Mouse (Mus musculus) inflammation-experienced regulatory T-cells, adult 6 months (primary cell): Measurements from ENCODE around the gene Dnase2b. TPM values are rescaled to one million over a fixed set of nuclear protein-coding genes. Genes with fewer than 3 reads are reported as not detected.

Source experiments
- ATAC-seq: one replicate; pipeline ENCODE4 v1.8.0; 2017
- polyA plus RNA-seq, 3 experiments: library from polyadenylated mRNA; unstranded; fragments of 100-300 nt; shearing (Covaris generic); gene quantifications; one replicate each; pipeline ENCODE4 v1.2.1; 2017

Dnase2b gene
- polyA plus RNA-seq, 3 experiments from 2014 or later: not detected

DNA sequence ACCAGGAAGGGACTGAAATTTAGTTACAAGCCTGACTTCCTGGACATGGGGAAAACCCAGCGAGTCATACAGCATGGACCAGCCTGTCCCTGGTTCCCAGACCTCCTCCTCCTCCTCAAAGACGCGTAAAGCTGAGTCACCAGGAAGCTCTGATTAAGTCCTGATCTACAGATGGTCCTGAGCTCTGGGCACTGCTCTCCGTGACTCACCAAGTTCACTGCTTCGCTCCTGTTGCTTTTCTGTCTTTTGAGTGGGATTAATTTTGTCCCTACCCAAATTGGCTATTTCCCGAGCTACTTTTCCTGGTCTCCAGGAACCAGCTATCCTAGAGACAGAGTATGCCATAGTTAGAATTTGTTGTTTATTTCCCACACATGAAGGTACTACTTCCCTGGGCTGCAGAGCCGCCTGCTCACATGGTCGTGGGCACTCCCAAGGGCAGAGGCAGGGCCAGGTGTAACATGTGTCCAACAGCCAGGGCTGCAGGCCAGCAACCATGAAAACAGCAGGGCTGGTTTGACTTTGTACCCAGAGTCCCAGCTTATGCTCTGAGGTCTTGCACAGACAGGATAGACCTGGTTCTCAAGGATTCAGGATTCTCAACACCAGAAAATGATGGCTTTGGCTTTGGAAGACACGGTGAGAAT, 47.4 kb downstream of the Dnase2b start:
- ATAC-seq: no peak

DNA sequence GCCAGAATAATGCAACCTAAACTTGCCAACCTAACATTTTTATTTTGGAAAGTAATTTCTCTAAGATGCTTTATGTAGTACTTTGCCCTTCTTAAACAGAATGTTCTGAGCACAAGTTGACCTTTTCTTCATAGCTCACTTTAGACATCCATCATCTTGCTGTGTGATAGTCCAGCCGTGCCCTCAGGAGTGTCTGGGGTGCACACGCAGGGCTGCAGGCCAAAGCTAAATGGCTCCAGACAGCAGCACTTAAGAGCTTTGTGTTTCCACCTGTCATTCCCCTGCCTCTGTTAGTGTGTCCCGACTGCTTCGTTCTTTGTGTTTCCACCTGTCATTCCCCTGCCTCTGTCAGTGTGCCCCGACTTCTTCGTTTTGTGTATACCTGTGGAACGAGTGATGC, 48.0 kb downstream of the Dnase2b start:
- no peak for ATAC-seq

DNA sequence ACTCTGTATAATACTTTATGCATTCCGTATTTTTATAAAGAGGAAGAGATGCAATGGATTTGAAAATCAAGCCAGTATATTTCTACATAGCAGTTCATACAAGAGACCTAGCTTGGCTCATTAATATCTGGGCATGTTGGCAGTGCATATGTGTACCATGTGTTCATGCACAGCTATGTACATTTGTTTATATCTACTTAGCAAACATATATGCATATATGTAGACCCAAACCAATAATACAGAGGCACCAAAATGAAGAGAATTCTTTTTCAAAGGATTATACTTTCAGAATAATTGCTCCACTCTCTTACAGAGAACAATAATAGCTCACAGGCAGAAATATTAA, 50.4 kb downstream of the Dnase2b start:
- ATAC-seq: no peak

DNA sequence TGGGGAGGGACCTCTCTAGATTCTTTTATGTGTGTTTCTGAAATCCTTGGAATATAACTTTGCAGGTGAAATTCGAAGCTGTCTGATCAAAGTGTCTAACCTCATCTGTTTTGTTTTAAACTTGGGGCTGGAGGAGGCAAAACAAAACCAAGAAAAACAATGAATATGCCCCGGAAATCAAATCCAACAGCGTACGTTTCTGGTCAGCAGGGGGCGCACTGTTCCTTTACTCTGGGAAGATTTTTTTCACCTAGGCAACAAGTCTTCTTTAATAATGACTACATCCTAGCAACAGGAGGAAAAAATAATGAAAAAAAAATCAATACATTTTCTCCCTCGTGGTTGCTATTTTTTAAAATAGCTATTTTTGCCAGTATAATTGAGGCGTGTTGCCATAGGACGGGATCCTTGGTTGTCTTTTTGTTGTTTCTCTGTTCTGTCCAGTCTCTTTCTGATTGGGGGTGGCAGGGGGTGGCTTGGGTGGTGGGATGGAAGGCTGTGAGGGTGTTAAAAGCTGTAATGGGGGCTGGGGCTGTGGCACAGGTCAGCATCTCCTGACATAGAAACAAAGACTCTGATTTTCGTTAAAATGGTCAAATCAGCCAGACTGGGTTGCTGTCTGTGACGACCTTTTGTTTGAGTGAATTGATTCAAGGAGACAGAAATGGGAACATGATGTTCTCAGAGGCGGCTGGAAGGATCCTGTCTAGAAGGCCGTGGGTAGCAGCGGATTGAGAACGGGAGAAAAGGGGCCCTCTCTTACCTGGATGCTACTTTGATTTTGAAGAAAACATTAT, 50.9 kb downstream of the Dnase2b start:
- peak; percentile 88 for ATAC-seq

DNA sequence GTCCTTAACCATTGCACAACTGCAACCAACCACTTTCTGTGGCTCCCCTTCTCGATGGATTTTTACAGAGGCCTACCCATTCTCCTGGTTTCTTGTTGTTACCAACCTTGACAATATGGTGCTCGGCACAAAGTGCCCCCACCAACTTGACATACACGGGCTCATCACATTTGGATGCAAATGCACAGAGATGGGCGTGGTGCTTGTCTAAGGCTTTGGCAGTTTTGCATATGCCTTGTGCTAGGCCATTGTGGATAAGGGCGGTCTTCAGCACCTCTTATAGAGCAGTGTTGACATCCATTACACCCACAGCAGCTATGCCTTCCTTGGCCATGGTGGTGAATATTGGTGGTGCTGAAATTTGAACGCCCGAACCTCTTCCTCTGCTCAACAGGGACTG, 52.5 kb downstream of the Dnase2b start:
- no peak for ATAC-seq

DNA sequence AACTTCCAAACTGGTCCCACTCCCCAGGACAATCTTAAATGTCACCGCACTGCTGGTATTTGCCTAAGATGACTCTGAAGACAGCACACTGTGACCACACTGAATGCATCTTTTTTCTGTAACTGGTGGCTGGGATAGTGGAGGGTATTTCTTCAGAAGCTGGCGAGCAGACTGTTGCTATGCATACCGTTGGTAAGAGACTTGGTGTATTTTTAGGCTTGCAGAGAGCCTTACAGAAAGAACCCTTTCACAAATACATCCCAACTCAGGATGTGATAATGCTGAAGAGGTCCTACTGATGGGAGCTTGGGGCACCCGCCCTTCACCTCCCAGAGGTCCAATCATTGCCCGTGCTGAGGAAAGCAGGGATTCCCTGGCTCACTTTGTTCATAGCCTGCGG, 57.9 kb downstream of the Dnase2b start:
- no peak for ATAC-seq

DNA sequence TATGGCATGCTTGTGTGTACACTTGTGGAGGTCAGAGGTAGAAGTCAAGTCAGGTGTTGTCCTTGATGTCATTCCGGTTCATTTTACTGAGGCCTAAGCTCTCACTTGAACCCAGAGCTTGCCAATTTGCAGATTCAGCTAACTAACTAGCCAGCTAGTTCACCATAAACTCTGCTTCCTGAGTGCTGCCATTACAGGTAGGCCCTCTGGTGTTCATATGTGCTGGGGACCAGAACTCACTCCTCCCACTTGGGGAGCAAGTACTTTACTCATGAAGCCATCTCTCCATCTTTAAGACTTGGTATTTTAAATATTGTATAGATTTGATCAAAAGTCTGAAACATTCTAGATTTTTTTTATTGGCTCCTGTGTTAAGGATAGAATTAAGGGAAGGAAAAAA, 58.8 kb downstream of the Dnase2b start:
- ATAC-seq: no peak

DNA sequence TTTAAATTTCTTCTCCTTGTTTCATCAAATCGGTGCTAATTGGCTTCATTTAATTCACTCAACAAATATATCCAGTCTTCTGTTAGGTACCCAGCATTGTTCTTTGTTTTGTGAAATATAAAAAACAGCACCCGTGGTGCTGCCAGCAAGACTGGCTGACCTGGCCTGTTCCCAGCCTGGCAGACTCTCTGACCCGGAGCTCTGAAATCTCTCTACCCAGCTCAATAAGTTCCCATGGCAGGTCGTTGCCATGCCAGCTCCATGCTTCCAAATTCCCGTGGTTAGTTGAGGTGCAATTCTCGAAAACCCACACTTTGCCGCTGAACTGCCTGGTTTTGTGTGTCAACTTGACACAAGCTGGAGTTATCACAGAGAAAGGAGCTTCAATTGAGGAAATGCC, 60.6 kb downstream of the Dnase2b start:
- ATAC-seq: no peak

DNA sequence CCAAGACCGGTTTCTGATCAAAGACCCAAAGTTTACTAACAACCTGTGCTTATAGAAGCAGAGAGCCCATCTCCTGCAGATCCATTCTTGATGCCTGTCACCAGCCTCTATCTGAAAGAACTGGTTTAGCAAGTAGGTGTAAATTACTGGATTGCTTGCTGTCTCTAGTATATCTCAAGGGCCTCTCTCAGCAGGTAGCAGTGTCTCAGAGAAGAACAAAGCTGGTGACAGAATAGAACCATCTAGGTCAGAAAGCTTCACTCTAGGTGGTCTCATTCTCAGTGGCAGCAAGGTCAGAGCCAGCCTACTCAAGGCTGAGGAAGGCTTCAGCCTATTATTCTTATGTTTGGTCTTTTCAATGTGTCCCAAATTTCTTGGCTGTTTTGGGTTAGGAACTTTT, 71.8 kb downstream of the Dnase2b start:
- no peak for ATAC-seq

DNA sequence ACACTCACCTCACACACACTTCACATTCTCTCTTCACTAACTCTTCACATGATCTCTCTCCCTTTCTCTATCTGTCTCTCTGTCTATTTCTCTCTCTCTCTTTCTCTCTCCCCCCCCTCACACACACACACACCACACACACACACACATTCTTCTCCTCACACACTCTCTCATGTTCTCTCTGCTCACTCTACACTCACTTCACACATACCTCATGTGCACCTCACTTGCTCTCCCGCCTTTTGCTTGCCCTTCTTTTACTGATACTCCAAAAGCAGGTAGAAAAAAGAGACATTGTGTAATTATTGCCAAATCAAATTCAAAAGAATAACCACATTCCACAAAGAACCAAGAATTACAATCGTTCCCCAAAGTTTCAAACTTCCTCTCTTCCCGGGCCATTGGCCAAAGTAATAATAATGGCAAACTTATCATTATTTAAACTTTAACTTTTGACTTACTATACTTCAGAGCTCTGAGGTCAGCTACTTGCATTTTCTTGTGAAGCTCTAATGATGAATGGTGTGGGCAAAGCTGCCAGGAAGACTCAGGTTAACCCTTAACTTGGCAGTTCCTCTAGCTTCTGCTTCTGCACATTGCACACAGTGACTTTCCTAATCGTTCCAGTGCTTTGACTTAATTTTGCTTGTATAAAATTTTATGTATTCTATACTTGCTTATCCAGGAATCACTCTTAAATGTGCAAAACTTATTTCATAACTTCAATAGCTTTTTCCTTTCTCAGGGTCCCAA, 74.7 kb downstream of the Dnase2b start:
- no peak for ATAC-seq

DNA sequence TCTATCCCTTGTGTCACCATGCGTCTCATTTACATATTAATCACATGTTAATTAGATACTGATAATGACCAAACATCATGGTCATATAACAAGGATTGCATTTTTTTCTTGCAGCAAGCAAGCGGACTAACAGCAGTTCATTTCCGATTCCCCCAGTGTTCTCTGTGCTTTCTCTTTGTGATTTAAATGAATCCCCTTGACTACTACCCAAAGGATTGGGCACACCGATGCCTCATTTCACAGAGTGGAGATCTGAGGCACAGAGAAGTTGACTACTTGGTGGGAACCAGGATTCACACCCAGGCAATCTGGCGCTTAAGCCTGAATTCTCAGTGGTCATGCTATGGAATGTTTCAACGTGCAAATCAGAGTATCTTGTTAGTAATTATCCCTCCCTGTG, 80.4 kb downstream of the Dnase2b start:
- ATAC-seq: no peak

Other genes with a start within 250 kb of the Dnase2b start
- 1 to 10 TPM in 2 of 3 experiments, under 1 TPM in 1; 0.91 to 1.3 (median 1.1) TPM for gene Ssx2ip, start 211.0 kb downstream of the Dnase2b start, polyA plus RNA-seq
- 10 to 100 TPM in 1 of 3 experiments, 1 to 10 TPM in 2; 5.9 to 10.2 (median 7.2) TPM for gene Ctbs, start 165.8 kb downstream of the Dnase2b start, polyA plus RNA-seq
- 10 to 100 TPM in 1 of 3 experiments, 1 to 10 TPM in 2; 7.9 to 10.4 (median 9.6) TPM for gene Spata1, start 115.8 kb downstream of the Dnase2b start, polyA plus RNA-seq
- gene Gng5, start 115.8 kb downstream of the Dnase2b start, polyA plus RNA-seq: 100 to 1,000 TPM; 359 to 368 (median 360) TPM
- gene Rpf1, start 94.2 kb downstream of the Dnase2b start, polyA plus RNA-seq: 10 to 100 TPM; 47.4 to 53.6 (median 50.6) TPM
- under 1 TPM in 1 of 3 experiments, not detected in 2; 0.13 TPM for gene Uox, start 45.2 kb downstream of the Dnase2b start, polyA plus RNA-seq
- not detected for gene 4930503B20Rik, start 35.7 kb upstream of the Dnase2b start, polyA plus RNA-seq
- gene Samd13, start 70.0 kb upstream of the Dnase2b start, polyA plus RNA-seq: under 1 TPM in 1 of 3 experiments, not detected in 2; 0.78 TPM
- 100 to 1,000 TPM; 115 to 151 (median 125) TPM for gene Prkacb, start 197.4 kb upstream of the Dnase2b start, polyA plus RNA-seq
- not detected for gene Ttll7, start 236.8 kb upstream of the Dnase2b start, polyA plus RNA-seq